Mouse (Mus musculus) CH12.LX (cell line): ENCODE measurements around the gene Plpp3.

Experiments
- BHLHE40 ChIP-seq: IDR thresholded peaks from 2 replicates; pipeline ENCODE4 v1.6.1; 2011; ENCODE audit warnings: mild to moderate bottlenecking, low read depth, low read length, improper control_type of control experiment
- CTCF ChIP-seq, 2 experiments: IDR thresholded peaks in 1 of 2; conservative IDR thresholded peaks in 1 of 2; 2 replicates each; pipeline ENCODE4 v1.5.1; 2011 to 2012; ENCODE audit warnings: low read depth in 2 of 2, low read length in 2 of 2, improper control_type of control experiment in 1 of 2, inconsistent platforms in 1 of 2, mild to moderate bottlenecking in 1 of 2, moderate library complexity in 1 of 2
- E2F4 ChIP-seq: IDR thresholded peaks from 2 replicates; pipeline ENCODE4 v1.6.1; 2011; ENCODE audit warnings: low read depth, low read length, improper control_type of control experiment; ENCODE audit not compliant: insufficient replicate concordance
- EP300 ChIP-seq: IDR thresholded peaks from 2 replicates; pipeline ENCODE4 v1.6.1; 2011; ENCODE audit warnings: low read length, improper control_type of control experiment
- GABPA ChIP-seq: IDR thresholded peaks from 2 replicates; pipeline ENCODE4 v1.6.1; 2012; ENCODE audit warnings: low read depth, low read length, improper control_type of control experiment, inconsistent platforms; ENCODE audit not compliant: insufficient replicate concordance
- JUND ChIP-seq: conservative IDR thresholded peaks from 2 replicates; pipeline ENCODE4 v1.6.1; 2011; ENCODE audit warnings: low read depth, low read length, improper control_type of control experiment
- MAFK ChIP-seq: IDR thresholded peaks from 2 replicates; pipeline ENCODE4 v1.6.1; 2011; ENCODE audit warnings: low read length, improper control_type of control experiment; ENCODE audit not compliant: insufficient replicate concordance
- MAX ChIP-seq: IDR thresholded peaks from 2 replicates; pipeline ENCODE4 v1.6.1; 2011; ENCODE audit warnings: low read length, improper control_type of control experiment
- POLR2A ChIP-seq: IDR thresholded peaks from 2 replicates; pipeline ENCODE4 v1.6.1; 2011; ENCODE audit warnings: low read depth, mild to moderate bottlenecking, improper control_type of control experiment, low read length
- SMC3 ChIP-seq: IDR thresholded peaks from 2 replicates; pipeline ENCODE4 v1.6.1; 2011; ENCODE audit warnings: low read depth, low read length, improper control_type of control experiment
- TBP ChIP-seq: conservative IDR thresholded peaks from 2 replicates; pipeline ENCODE4 v1.6.1; 2011; ENCODE audit warnings: low read depth, low read length, improper control_type of control experiment
- TCF12 ChIP-seq: IDR thresholded peaks from 2 replicates; pipeline ENCODE4 v1.6.1; 2014; ENCODE audit warnings: low read depth, mild to moderate bottlenecking, inconsistent platforms, low read length, improper control_type of control experiment
- ZC3H11A ChIP-seq: IDR thresholded peaks from 2 replicates; pipeline ENCODE4 v1.6.1; 2012; ENCODE audit warnings: low read depth, mild to moderate bottlenecking, inconsistent platforms, low read length, improper control_type of control experiment
- ZNF384 ChIP-seq: IDR thresholded peaks from 2 replicates; pipeline ENCODE4 v1.6.1; 2012; ENCODE audit warnings: low read depth, low read length, improper control_type of control experiment, inconsistent platforms

GRCm38 (mm10) chr4:105198696-105199095 lies 41.5 kb downstream of the Plpp3 start:
- TF ChIP-seq JUND (no peak), TCF12 (no peak), MAFK (no peak), E2F4 (no peak), POLR2A (no peak), CTCF (conservative IDR thresholded peaks at IDR 0.05 in 1 of 2, IDR thresholded peaks at IDR 0.05 in 1 of 2; ENCODE audit: low read depth in 2 of 2, low read length in 2 of 2) (no peak), MAX (no peak), EP300 (no peak), TBP (no peak), ZC3H11A (no peak), ZNF384 (no peak), SMC3 (no peak), GABPA (no peak), BHLHE40 (no peak)
